Mouse (Mus musculus) c-Kit-positive CD71-negative TER-119-negative erythroid progenitor cells, embryonic 14.5 days (primary cell): ENCODE data around the gene Pxdn.

Experiments
- DNase-seq: peaks from one replicate; pipeline ENCODE4 v3.0.0-alpha.2; 2013; ENCODE audit warnings: low read depth

Gene Pxdn

GRCm38 (mm10) chr12:30027721-30028340 is 90.4 kb downstream of the Pxdn start:
- no peak for DNase-seq

- no peak for DNase-seq
These were observed 91.7 kb downstream of the Pxdn start for GRCm38 (mm10) chr12:30029111-30029510.

- DNase-seq: no peak
These were observed 93.2 kb downstream of the Pxdn start for GRCm38 (mm10) chr12:30030571-30030970.

GRCm38 (mm10) chr12:30034681-30035080 is 97.3 kb downstream of the Pxdn start:
- no peak for DNase-seq

GRCm38 (mm10) chr12:30035406-30035805 is 98.0 kb downstream of the Pxdn start:
- no peak for DNase-seq

- no peak for DNase-seq
These were observed 98.6 kb downstream of the Pxdn start for GRCm38 (mm10) chr12:30035841-30036568.

- no peak for DNase-seq
These were observed 99.2 kb downstream of the Pxdn start for GRCm38 (mm10) chr12:30036569-30037055.

- no peak for DNase-seq
These were observed 102.2 kb downstream of the Pxdn start for GRCm38 (mm10) chr12:30039565-30039964.

GRCm38 (mm10) chr12:30040150-30040549 is 102.7 kb downstream of the Pxdn start:
- DNase-seq: no peak

- no peak for DNase-seq
These were observed 111.4 kb downstream of the Pxdn start for GRCm38 (mm10) chr12:30048848-30049247.

- no peak for DNase-seq
These were observed 112.4 kb downstream of the Pxdn start for GRCm38 (mm10) chr12:30049818-30050217.

- DNase-seq: no peak
These were observed 112.8 kb downstream of the Pxdn start for GRCm38 (mm10) chr12:30050235-30050634.

- DNase-seq: no peak
These were observed 117.5 kb downstream of the Pxdn start for GRCm38 (mm10) chr12:30054761-30055540.

GRCm38 (mm10) chr12:30058044-30058443 is 120.6 kb downstream of the Pxdn start:
- no peak for DNase-seq

- DNase-seq: no peak
These were observed 124.2 kb downstream of the Pxdn start for GRCm38 (mm10) chr12:30061503-30062117.

GRCm38 (mm10) chr12:30062118-30062505 is 124.7 kb downstream of the Pxdn start:
- DNase-seq: no peak
